Mouse (Mus musculus): ENCODE data around the gene Ndufs3. TPM values are rescaled to one million over a fixed set of nuclear protein-coding genes. Genes with fewer than 3 reads are reported as not detected.

Gene Ndufs3
- total and polyA plus RNA-seq, 3 experiments: 133 to 185 (median 182) TPM

- TF ChIP-seq NRF1 (IDR thresholded peaks at IDR 0.05; ENCODE audit: low read depth, low read length): no peak
- TF ChIP-seq RAD21 (IDR thresholded peaks at IDR 0.05; ENCODE audit: low read depth, low read length): peak; percentile 6
- dilution Hi-C loops (cut with MboI; ENCODE audit: extremely low pct_ligation_motif_present, extremely low pct_unique_long_range_greater_than_20kb, low sequenced_read_pairs): no loop called here
- no peak overlapping the region for H3K4me3 ChIP-seq (replicated peaks in 1 of 3; ENCODE audit: low read depth in 2 of 3, low read length in 2 of 3, poor library complexity in 1 of 3)
- in situ Hi-C loops (cut with MboI; ENCODE audit: low pct_ligation_motif_present, low pct_unique_long_range_greater_than_20kb, low sequenced_read_pairs): no loop called here
- H3K4me1 ChIP-seq (ENCODE audit: control insufficient read depth in 1 of 2, insufficient read depth in 2 of 2): peaks cover 0 to 5% of the 10 kb centered on the region in 2 experiments; a peak in 1 of 4 replicates
- H3K9me3 ChIP-seq (replicated peaks; ENCODE audit: low read length): no peaks in the 10 kb centered on the region
- H3K9ac ChIP-seq (ENCODE audit: insufficient read depth, low read depth): no peak overlapping the region
- H3K36me3 ChIP-seq (replicated peaks in 1 of 2; ENCODE audit: control insufficient read depth in 1 of 2, insufficient read depth in 1 of 2, low read length in 1 of 2): peaks cover 4 to 25% of the 10 kb centered on the region in 2 experiments
- no peak for DNase-seq (ENCODE audit: extremely low read depth)
- H3K27ac ChIP-seq (ENCODE audit: insufficient read depth, low read depth): no peak overlapping the region
- no peak overlapping the region for H3K4me2 ChIP-seq (ENCODE audit: insufficient read depth, low read depth, poor library complexity, severe bottlenecking)
- no peaks in the 10 kb centered on the region for H3K79me2 ChIP-seq (replicated peaks; ENCODE audit: control insufficient read depth, extremely low read depth, insufficient read depth, poor library complexity, severe bottlenecking)
- no peaks in the 10 kb centered on the region for H3K27me3 ChIP-seq (replicated peaks)
Observed at GRCm38 (mm10) chr2:90871180-90871961, 33.3 kb downstream of the Ndufs3 start.

- no peaks in the 10 kb centered on the region for H3K27me3 ChIP-seq (replicated peaks)
- DNase-seq (ENCODE audit: extremely low read depth): no peak
- no peak for TF ChIP-seq ZC3H11A (IDR thresholded peaks at IDR 0.05; ENCODE audit: low read depth, low read length)
- no peak for TF ChIP-seq TBP (conservative IDR thresholded peaks at IDR 0.05; ENCODE audit: low read depth, low read length)
- TF ChIP-seq JUND (conservative IDR thresholded peaks at IDR 0.05; ENCODE audit: low read depth, low read length): no peak
- no peak overlapping the region for H3K4me3 ChIP-seq (replicated peaks in 1 of 3; ENCODE audit: low read depth in 2 of 3, low read length in 2 of 3, poor library complexity in 1 of 3)
- dilution Hi-C loops (cut with MboI; ENCODE audit: extremely low pct_ligation_motif_present, extremely low pct_unique_long_range_greater_than_20kb, low sequenced_read_pairs) (no loop called here), in situ Hi-C loops (cut with MboI; ENCODE audit: low pct_ligation_motif_present, low pct_unique_long_range_greater_than_20kb, low sequenced_read_pairs) (no loop called here)
- H3K27ac ChIP-seq (ENCODE audit: insufficient read depth, low read depth): no peak overlapping the region
- peaks cover 0 to 5% of the 10 kb centered on the region in 2 experiments; a peak in 1 of 4 replicates for H3K4me1 ChIP-seq (ENCODE audit: control insufficient read depth in 1 of 2, insufficient read depth in 2 of 2)
- peaks cover 12 to 37% of the 10 kb centered on the region in 2 experiments for H3K36me3 ChIP-seq (replicated peaks in 1 of 2; ENCODE audit: control insufficient read depth in 1 of 2, insufficient read depth in 1 of 2, low read length in 1 of 2)
- no peaks in the 10 kb centered on the region for H3K9me3 ChIP-seq (replicated peaks; ENCODE audit: low read length)
- H3K79me2 ChIP-seq (replicated peaks; ENCODE audit: control insufficient read depth, extremely low read depth, insufficient read depth, poor library complexity, severe bottlenecking): no peaks in the 10 kb centered on the region
- H3K4me2 ChIP-seq (ENCODE audit: insufficient read depth, low read depth, poor library complexity, severe bottlenecking): no peak overlapping the region
- H3K9ac ChIP-seq (ENCODE audit: insufficient read depth, low read depth): no peak overlapping the region
Observed at GRCm38 (mm10) chr2:90870136-90870601, 34.5 kb downstream of the Ndufs3 start.

GRCm38 (mm10) chr2:90866524-90866923 is 38.1 kb downstream of the Ndufs3 start:
- in situ Hi-C loops (cut with MboI; ENCODE audit: low pct_ligation_motif_present, low pct_unique_long_range_greater_than_20kb, low sequenced_read_pairs): no loop called here
- Histone ChIP-seq H3K4me1 (ENCODE audit: control insufficient read depth in 1 of 2, insufficient read depth in 2 of 2) (peaks cover 0 to under 1% of the 10 kb centered on the region in 2 experiments; a peak in 1 of 4 replicates), H3K27me3 (replicated peaks) (no peaks in the 10 kb centered on the region), H3K79me2 (replicated peaks; ENCODE audit: control insufficient read depth, extremely low read depth, insufficient read depth, poor library complexity, severe bottlenecking) (no peaks in the 10 kb centered on the region), H3K4me2 (ENCODE audit: insufficient read depth, low read depth, poor library complexity, severe bottlenecking) (no peak overlapping the region), H3K36me3 (replicated peaks in 1 of 2; ENCODE audit: control insufficient read depth in 1 of 2, insufficient read depth in 1 of 2, low read length in 1 of 2) (peaks cover 18 to 64% of the 10 kb centered on the region in 2 experiments), H3K27ac (ENCODE audit: insufficient read depth, low read depth) (no peak overlapping the region), H3K9me3 (replicated peaks; ENCODE audit: low read length) (no peaks in the 10 kb centered on the region), H3K4me3 (replicated peaks in 1 of 3; ENCODE audit: low read depth in 2 of 3, low read length in 2 of 3, poor library complexity in 1 of 3) (no peak overlapping the region), H3K9ac (ENCODE audit: insufficient read depth, low read depth) (no peak overlapping the region)
- dilution Hi-C loops (cut with MboI; ENCODE audit: extremely low pct_ligation_motif_present, extremely low pct_unique_long_range_greater_than_20kb, low sequenced_read_pairs): no loop called here
- DNase-seq (ENCODE audit: extremely low read depth): peak; percentile 71
- no peak for TF ChIP-seq RCOR1 (conservative IDR thresholded peaks at IDR 0.05; ENCODE audit: low read depth, low read length)
- peak; percentile 83 for TF ChIP-seq RAD21 (IDR thresholded peaks at IDR 0.05; ENCODE audit: low read depth, low read length)
- TF ChIP-seq MYC (IDR thresholded peaks at IDR 0.05; ENCODE audit: low read depth, low read length): no peak
- peak; percentile 67 to 90 for TF ChIP-seq CTCF (conservative IDR thresholded peaks at IDR 0.05 in 1 of 2, IDR thresholded peaks at IDR 0.05 in 1 of 2; ENCODE audit: low read depth in 2 of 2, low read length in 2 of 2)
- TF ChIP-seq ZC3H11A (IDR thresholded peaks at IDR 0.05; ENCODE audit: low read depth, low read length): peak; percentile 44; the same call in 1 of the 2 replicates
- TF ChIP-seq SMC3 (IDR thresholded peaks at IDR 0.05; ENCODE audit: low read depth, low read length): peak; percentile 82
